Mouse (Mus musculus) lung, postnatal 10 days (tissue): ENCODE measurements around the gene Fnbp1.

ENCODE experiments used
- DNase-seq: peaks from one replicate; pipeline ENCODE4 v3.0.0; 2021

The Fnbp1 gene

GRCm38 (mm10) chr2:31018519-31018918 lies 123.3 kb downstream of the Fnbp1 start:
- DNase-seq = no peak

GRCm38 (mm10) chr2:31017625-31018317 lies 124.0 kb downstream of the Fnbp1 start:
- DNase-seq = no peak

GRCm38 (mm10) chr2:31013371-31014120 lies 128.3 kb downstream of the Fnbp1 start:
- DNase-seq = no peak

GRCm38 (mm10) chr2:31007208-31007607 lies 134.6 kb downstream of the Fnbp1 start:
- DNase-seq = no peak

- DNase-seq = no peak
Measured at GRCm38 (mm10) chr2:31006434-31006833, 135.4 kb downstream of the Fnbp1 start.

GRCm38 (mm10) chr2:31005453-31005852 lies 136.4 kb downstream of the Fnbp1 start:
- no peak for DNase-seq

GRCm38 (mm10) chr2:31002857-31003256 lies 139.0 kb downstream of the Fnbp1 start:
- no peak for DNase-seq

GRCm38 (mm10) chr2:30998443-30999260 lies 143.2 kb downstream of the Fnbp1 start:
- DNase-seq = no peak

- DNase-seq = peak; percentile 64
Measured at GRCm38 (mm10) chr2:30995432-30995996, 146.3 kb downstream of the Fnbp1 start.

- DNase-seq = no peak
Measured at GRCm38 (mm10) chr2:30994853-30995252, 147.0 kb downstream of the Fnbp1 start.

GRCm38 (mm10) chr2:30990221-30990620 lies 151.6 kb downstream of the Fnbp1 start:
- DNase-seq = no peak

GRCm38 (mm10) chr2:30985111-30986020 lies 156.4 kb downstream of the Fnbp1 start:
- DNase-seq = peak; percentile 76

GRCm38 (mm10) chr2:30983024-30983423 lies 158.8 kb downstream of the Fnbp1 start:
- peak; percentile 22 for DNase-seq

- DNase-seq = peak; percentile 100
Measured at GRCm38 (mm10) chr2:30981790-30982513, 159.9 kb downstream of the Fnbp1 start, which contains the start of the genes BC005624 and Usp20. Gene BC005624 (minus strand): TSS chr2:30982201. Gene Usp20 (plus strand): TSS chr2:30982279.
